Mouse (Mus musculus): ENCODE measurements around the gene Kctd6. TPM values are rescaled to one million over a fixed set of nuclear protein-coding genes. Genes with fewer than 3 reads are reported as not detected.
"Not testable (repeated sequence)": the region's sequence is repeated elsewhere in the genome, so short reads cannot be mapped to it uniquely, and the experiment has no call there.

Kctd6 gene
- total RNA-seq, 2 experiments from 2014 or later: 9.0 to 9.3 TPM

GRCm38 (mm10) chr14:8243136-8243888, 29.4 kb downstream of the Kctd6 start:
- DNase-seq (ENCODE audit: low spot score): no peak
- intact Hi-C loops (cut with DNase I): loop anchor here (5.0 kb wide), 1 partner anchor 104 kb away; no protein-coding TSS in a partner anchor

DNA sequence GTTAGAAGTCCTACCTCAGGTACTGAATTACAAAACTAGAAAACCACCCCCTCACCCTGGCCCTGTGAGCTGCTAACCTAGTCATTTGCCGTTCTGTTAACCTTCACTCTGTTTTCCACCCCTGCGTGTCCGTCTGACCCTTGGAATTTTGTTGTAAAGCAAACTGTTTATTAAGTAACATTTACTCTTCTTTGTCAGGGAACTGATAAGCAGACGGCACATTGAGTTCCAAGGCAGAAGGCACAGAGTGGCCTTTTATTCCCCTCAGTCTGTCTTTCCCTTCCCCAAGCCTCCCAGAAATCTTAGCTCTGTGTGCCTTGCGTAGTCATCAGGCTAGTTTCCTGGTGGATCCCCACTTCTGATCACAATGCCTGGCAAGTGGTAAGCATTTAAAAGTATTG, 30.3 kb downstream of the Kctd6 start:
- DNase-seq (ENCODE audit: low spot score): no peak
- intact Hi-C loops (cut with DNase I): loop anchor here (5.0 kb wide), 1 partner anchor 103 kb away; no protein-coding TSS in a partner anchor

GRCm38 (mm10) chr14:8246878-8247277, 32.9 kb downstream of the Kctd6 start:
- intact Hi-C loops (cut with DNase I): no loop called here
- DNase-seq (ENCODE audit: low spot score): no peak

DNA sequence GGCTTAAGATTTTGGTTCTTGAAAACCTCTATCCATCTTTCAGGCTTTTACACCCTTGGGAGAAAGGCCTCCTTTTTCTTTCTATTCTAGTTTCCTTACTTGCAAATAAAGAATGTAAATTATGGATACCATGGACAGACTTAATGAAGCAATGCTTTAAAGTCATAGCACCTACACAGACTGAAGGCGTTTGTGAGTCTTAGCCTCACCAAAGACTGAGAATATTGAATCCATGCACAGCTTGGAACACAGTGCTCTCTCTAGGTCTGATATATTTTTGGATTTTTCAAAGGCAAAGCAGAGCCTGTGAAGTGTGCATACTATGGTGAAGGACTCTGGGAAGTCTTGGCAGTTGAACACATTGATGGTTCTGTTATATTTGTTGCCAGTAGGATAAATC, 35.3 kb downstream of the Kctd6 start:
- intact Hi-C loops (cut with DNase I): no loop called here
- DNase-seq (ENCODE audit: low spot score): no peak

DNA sequence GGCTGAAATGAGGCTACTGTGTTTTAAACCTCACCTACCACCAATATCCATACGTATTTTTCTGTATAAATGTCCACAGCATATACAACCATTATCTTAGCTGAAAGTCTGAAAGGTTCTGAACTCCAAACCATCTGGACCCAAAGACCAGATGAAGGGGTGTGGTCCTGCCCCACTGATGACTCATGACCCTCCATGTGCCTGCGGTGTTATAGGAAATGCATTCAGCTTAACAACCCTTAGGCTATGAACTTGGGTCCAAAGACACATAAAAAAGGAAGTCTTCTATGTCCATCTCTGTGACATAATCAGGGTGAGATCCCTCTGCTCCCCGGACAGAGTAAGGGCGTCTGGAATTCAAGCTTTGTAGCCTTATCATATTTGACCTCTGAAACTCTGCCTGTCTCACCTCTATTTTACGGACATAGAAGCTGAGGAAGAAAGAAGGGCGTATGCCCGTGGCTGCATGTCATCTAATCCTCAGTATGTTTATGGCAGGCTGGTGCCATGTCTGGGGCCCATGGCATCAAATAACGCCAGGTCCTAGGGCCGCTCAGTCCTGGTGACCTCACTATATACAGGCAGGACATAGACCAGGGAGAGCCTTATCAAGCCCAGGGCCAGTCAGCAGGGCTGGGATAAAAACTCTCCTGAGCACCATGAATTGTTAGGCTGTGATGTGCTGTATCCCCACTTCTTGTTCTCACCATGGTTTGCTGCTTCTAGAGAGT, 36.4 kb downstream of the Kctd6 start:
- intact Hi-C loops (cut with DNase I): no loop called here
- DNase-seq (ENCODE audit: low spot score): no peak

- intact Hi-C loops (cut with DNase I): no loop called here
- no peak for DNase-seq (ENCODE audit: low spot score)
Observed at GRCm38 (mm10) chr14:8251330-8251885, 37.5 kb downstream of the Kctd6 start.

- DNase-seq (ENCODE audit: low spot score): no peak
- intact Hi-C loops (cut with DNase I): loop anchor here (5.0 kb wide), 2 partner anchors 163 to 293 kb away; no protein-coding TSS in a partner anchor
Observed at GRCm38 (mm10) chr14:8255076-8255729, 41.3 kb downstream of the Kctd6 start.

- intact Hi-C loops (cut with DNase I): loop anchor here (5.0 kb wide), 2 partner anchors 164 to 294 kb away; no protein-coding TSS in a partner anchor
- no peak for DNase-seq (ENCODE audit: low spot score)
Observed at GRCm38 (mm10) chr14:8256072-8256471, 42.1 kb downstream of the Kctd6 start.

DNA sequence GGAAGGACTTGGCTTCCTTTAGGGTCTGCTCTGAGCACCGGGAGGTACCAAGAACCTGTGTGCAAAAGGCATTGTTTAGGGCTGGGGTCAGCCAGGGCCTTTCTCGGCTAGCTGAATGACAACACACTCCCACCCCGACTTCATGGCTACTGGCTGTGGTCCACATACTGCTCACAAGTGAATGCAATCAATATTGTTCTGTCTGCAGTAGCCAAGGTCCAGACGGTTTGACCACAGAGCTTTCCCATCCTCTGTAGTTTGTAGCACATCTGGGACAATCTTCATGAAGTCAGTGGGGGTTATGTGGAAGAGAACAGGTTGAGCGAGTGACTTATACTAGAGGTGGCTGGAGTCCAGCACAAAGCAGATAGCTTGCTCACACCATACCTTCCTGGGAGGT, 42.9 kb downstream of the Kctd6 start:
- intact Hi-C loops (cut with DNase I): loop anchor here (5.0 kb wide), 2 partner anchors 165 to 295 kb away; no protein-coding TSS in a partner anchor
- no peak for DNase-seq (ENCODE audit: low spot score)

GRCm38 (mm10) chr14:8257521-8258334, 43.8 kb downstream of the Kctd6 start:
- intact Hi-C loops (cut with DNase I): loop anchor here (5.0 kb wide), 2 partner anchors 165 to 295 kb away; no protein-coding TSS in a partner anchor
- DNase-seq (ENCODE audit: low spot score): no peak

DNA sequence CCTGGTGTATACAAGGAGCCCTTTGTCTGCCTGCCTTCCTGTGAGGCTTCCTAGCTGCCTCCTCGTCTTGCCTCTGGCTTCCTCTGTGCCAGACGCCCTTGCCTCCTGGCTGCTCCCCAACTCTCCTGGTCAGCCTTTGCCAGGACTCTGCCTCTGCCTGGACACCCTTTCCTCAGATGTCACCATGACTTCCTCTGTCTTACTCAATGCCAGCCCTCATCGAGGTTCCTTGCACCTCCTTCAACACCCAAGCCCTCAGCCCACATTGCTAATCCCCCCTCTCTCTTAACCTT, 44.3 kb downstream of the Kctd6 start:
- intact Hi-C loops (cut with DNase I): loop anchor here (5.0 kb wide), 2 partner anchors 166 to 296 kb away; no protein-coding TSS in a partner anchor
- no peak for DNase-seq (ENCODE audit: low spot score)

DNA sequence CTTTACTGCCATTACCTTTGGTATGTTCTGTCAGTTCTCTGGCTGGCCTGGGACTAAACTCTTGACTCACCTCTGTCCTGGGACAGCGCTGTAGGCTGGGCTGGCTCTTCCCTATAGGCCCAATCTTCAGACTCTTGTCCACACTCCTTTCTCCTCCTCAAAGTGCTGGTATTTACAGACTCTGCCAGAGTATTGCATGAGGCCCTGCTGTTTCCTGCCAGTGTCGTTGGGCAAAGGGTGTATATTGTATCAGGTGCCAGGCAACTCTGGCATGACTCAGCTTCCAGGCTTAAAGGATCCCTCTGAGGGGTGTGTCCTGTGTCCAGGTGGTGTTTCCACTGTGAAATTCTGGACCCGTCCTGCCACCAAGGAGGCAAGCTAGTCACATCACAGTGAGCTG, 44.8 kb downstream of the Kctd6 start:
- no peak for DNase-seq (ENCODE audit: low spot score)
- intact Hi-C loops (cut with DNase I): loop anchor here (5.0 kb wide), 2 partner anchors 166 to 296 kb away; no protein-coding TSS in a partner anchor

DNA sequence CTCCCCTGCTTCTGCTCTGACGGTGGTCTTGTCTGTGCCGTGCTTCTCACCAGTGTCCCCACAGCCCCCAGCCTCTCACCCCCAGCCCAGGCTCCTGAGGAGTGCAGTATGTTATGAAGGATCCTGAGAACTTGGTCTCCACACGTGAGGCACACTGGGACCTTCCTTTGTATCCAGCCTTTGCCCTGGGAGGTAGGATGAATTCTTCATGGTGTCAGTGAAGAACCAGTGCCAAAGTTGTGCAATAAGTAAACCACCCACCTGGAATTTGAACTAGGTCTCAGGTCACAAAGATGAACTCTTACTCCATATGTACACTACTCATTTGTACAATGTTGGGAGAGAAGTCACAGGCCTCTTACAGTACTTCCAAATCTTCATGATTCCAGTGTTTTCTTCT, 45.2 kb downstream of the Kctd6 start, which contains the start of gene Acox2:
Gene Acox2 (minus strand): TSS at position 188 of the 400 bp plus-strand sequence.
- intact Hi-C loops (cut with DNase I): loop anchor here (5.0 kb wide), 2 partner anchors 167 to 297 kb away; no protein-coding TSS in a partner anchor
- DNase-seq (ENCODE audit: low spot score): no peak

GRCm38 (mm10) chr14:8260214-8260613, 46.3 kb downstream of the Kctd6 start:
- DNase-seq (ENCODE audit: low spot score): no peak
- intact Hi-C loops (cut with DNase I): no loop called here

- intact Hi-C loops (cut with DNase I): no loop called here
Observed at GRCm38 (mm10) chr14:8262242-8262641, 48.3 kb downstream of the Kctd6 start.

DNA sequence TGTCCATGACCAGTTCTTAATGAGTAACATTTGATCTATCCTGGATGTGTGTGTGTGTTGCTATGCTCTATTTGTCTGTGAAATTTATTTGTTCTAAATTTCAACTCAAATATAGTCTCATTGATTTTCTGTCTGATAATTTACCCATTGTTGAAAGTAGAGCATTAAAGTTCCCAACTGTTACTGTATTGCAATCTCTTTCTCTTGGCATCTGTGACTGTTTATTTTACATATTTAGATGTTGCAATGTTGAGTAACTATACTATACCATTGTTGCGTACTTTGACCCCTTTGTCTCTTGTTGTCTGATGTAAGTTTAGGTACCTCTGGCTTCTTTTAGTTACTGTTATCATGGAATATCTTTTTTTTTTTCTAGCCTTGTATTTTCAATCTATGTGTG, 50.4 kb downstream of the Kctd6 start:
- no peak for DNase-seq (ENCODE audit: low spot score)
- intact Hi-C loops (cut with DNase I): no loop called here

More at GRCm38 (mm10) chr14:8262242-8262641, 48.3 kb downstream of the Kctd6 start:
- no peak for DNase-seq (ENCODE audit: low spot score)

DNA sequence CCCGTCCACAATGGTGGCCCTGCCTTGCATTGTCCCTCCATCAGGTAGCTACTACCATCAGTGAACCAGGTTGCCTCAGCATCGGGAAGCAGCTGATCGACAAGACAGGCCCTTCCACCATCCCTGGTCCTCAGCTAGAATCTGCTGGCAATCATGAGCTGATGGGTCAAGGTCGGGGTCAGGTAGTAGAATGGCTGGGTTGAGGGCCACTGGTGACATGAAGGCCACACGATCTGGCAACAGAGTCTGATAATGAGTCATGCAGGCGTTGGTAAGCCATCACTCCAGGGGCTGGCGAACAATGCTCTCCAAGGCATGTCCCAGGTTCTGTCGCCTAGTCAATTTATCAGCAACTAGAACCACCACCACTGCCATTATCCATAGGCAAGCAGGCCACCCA, 57.3 kb downstream of the Kctd6 start:
- DNase-seq (ENCODE audit: low spot score); intact Hi-C loops (cut with DNase I): not testable (repeated sequence)
